Comparison of ENCODE assay signal across 8 mouse cellular contexts in genomic region chr7:30553021-30553589, GRCm38 (mm10). TPM values are rescaled to one million over a fixed set of nuclear protein-coding genes. Genes with fewer than 3 reads are reported as not detected.
DNase-seq lines count a peak whose midpoint lies in the region; ATAC-seq lines count a peak whose summit lies in the region.

No protein-coding gene starts in this region.

- peaks cover 32% of the 10 kb centered on the region for H3K36me3 ChIP-seq in embryonic facial prominence, embryonic 15.5 days
- peaks cover 55% of the 10 kb centered on the region for H3K36me3 ChIP-seq in heart, embryonic 13.5 days
- peaks cover 36% of the 10 kb centered on the region for H3K36me3 ChIP-seq in kidney, embryonic 16.5 days (ENCODE audit: insufficient read depth, low read length)
- H3K36me3 ChIP-seq in stomach, embryonic 15.5 days = peaks cover 23% of the 10 kb centered on the region

- H3K4me3 ChIP-seq in embryonic facial prominence, embryonic 15.5 days (replicated peaks) = peak overlapping the region; percentile 81
- H3K4me3 ChIP-seq in heart, embryonic 13.5 days = peak overlapping the region; percentile 79
- peak overlapping the region; percentile 76 for H3K4me3 ChIP-seq in kidney, embryonic 16.5 days (ENCODE audit: low read length)
- peak overlapping the region; percentile 76 for H3K4me3 ChIP-seq in stomach, embryonic 15.5 days (replicated peaks)

- H3K9me3 ChIP-seq in embryonic facial prominence, embryonic 15.5 days (replicated peaks) = no peaks in the 10 kb centered on the region
- H3K9me3 ChIP-seq in heart, embryonic 13.5 days = no peaks in the 10 kb centered on the region
- H3K9me3 ChIP-seq in kidney, embryonic 16.5 days (ENCODE audit: low read length) = no peaks in the 10 kb centered on the region
- no peaks in the 10 kb centered on the region for H3K9me3 ChIP-seq in stomach, embryonic 15.5 days

- peak overlapping the region; percentile 96 for H3K4me2 ChIP-seq in embryonic facial prominence, embryonic 15.5 days (replicated peaks)
- peak overlapping the region; percentile 80 for H3K4me2 ChIP-seq in heart, embryonic 13.5 days
- H3K4me2 ChIP-seq in kidney, embryonic 16.5 days (replicated peaks; ENCODE audit: low read depth, low read length) = peak overlapping the region; percentile 95
- peak overlapping the region; percentile 97 for H3K4me2 ChIP-seq in stomach, embryonic 15.5 days

- H3K9ac ChIP-seq in embryonic facial prominence, embryonic 15.5 days = peak overlapping the region; percentile 59
- peak overlapping the region; percentile 90 for H3K9ac ChIP-seq in heart, embryonic 13.5 days
- peak overlapping the region; percentile 84 for H3K9ac ChIP-seq in kidney, embryonic 16.5 days (replicated peaks; ENCODE audit: low read length)
- H3K9ac ChIP-seq in stomach, embryonic 15.5 days = peak overlapping the region; percentile 77

- no peak for ATAC-seq in embryonic facial prominence, embryonic 15.5 days (ENCODE audit: insufficient number of reproducible peaks, low FRiP score, low TSS enrichment, low read depth)
- ATAC-seq in heart, embryonic 13.5 days (ENCODE audit: extremely low read depth, insufficient number of reproducible peaks, low FRiP score, low TSS enrichment) = no peak
- peak; percentile 23; the same call in 1 of the 2 replicates for ATAC-seq in kidney, embryonic 16.5 days (ENCODE audit: low FRiP score, low TSS enrichment)
- ATAC-seq in stomach, embryonic 15.5 days (ENCODE audit: insufficient read depth, low FRiP score, low read depth) = no peak; the same call in 1 of the 2 replicates

- peak overlapping the region; percentile 100 for H3K27ac ChIP-seq in embryonic facial prominence, embryonic 15.5 days (replicated peaks)
- peak overlapping the region; percentile 96 for H3K27ac ChIP-seq in heart, embryonic 13.5 days (replicated peaks)
- H3K27ac ChIP-seq in kidney, embryonic 16.5 days (ENCODE audit: low read length) = peak overlapping the region; percentile 99
- H3K27ac ChIP-seq in stomach, embryonic 15.5 days = peak overlapping the region; percentile 99

- WGBS in embryonic facial prominence, embryonic 15.5 days = 3% methylated on average over 23 of the region's 23 CpGs
- WGBS in heart, embryonic 13.5 days = 3% methylated on average over 23 of the region's 23 CpGs
- WGBS in kidney, embryonic 16.5 days = 2% methylated on average over 23 of the region's 23 CpGs
- WGBS in stomach, embryonic 15.5 days = 4% methylated on average over 23 of the region's 23 CpGs

- DNase-seq in A20 (ENCODE audit: low read depth, low spot score) = peak; percentile 39
- peak; percentile 85 to 95 for DNase-seq in adrenal gland, adult (ENCODE audit: inconsistent age in 2 of 2, low spot score in 1 of 2)
- peak; percentile 14 for DNase-seq in lung, postnatal 25 days (ENCODE audit: low spot score)
- no peak for DNase-seq in embryo, embryonic 9.5 days (ENCODE audit: extremely low spot score)

- peaks cover 21% of the 10 kb centered on the region for H3K4me1 ChIP-seq in embryonic facial prominence, embryonic 15.5 days
- H3K4me1 ChIP-seq in heart, embryonic 13.5 days = peaks cover 25% of the 10 kb centered on the region
- peaks cover 25% of the 10 kb centered on the region for H3K4me1 ChIP-seq in kidney, embryonic 16.5 days (ENCODE audit: insufficient read depth, low read length)
- peaks cover 11% of the 10 kb centered on the region for H3K4me1 ChIP-seq in stomach, embryonic 15.5 days

- no peaks in the 10 kb centered on the region for H3K27me3 ChIP-seq in embryonic facial prominence, embryonic 15.5 days
- no peaks in the 10 kb centered on the region for H3K27me3 ChIP-seq in heart, embryonic 13.5 days (replicated peaks)
- no peaks in the 10 kb centered on the region for H3K27me3 ChIP-seq in kidney, embryonic 16.5 days (ENCODE audit: insufficient read depth, low read length)
- H3K27me3 ChIP-seq in stomach, embryonic 15.5 days (replicated peaks) = no peaks in the 10 kb centered on the region

RNA-seq across cellular contexts. Expression of gene Proser3, which starts 1.0 kb away (rescaled TPM):
- 11.6 and 17.6 TPM in 2 replicates for polyA plus RNA-seq in embryonic facial prominence, embryonic 15.5 days (2015; fragmentation: Nextera tagmentation; extraction: Ambion mirVana)
- polyA plus RNA-seq in heart, embryonic 13.5 days (2015; fragmentation: Nextera tagmentation; extraction: Ambion mirVana) = 8.7 and 9.6 TPM in 2 replicates
- 12.0 and 16.6 TPM in 2 replicates for polyA plus RNA-seq in kidney, embryonic 16.5 days (2015; fragmentation: Nextera tagmentation; extraction: Ambion mirVana)
- 11.1 and 13.5 TPM in 2 replicates for polyA plus RNA-seq in stomach, embryonic 15.5 days (2015; fragmentation: Nextera tagmentation; extraction: Ambion mirVana)

RNA-seq across cellular contexts. Expression of gene Hspb6, which starts 1.1 kb away (rescaled TPM):
- 19.9 and 22.2 TPM in 2 replicates for polyA plus RNA-seq in embryonic facial prominence, embryonic 15.5 days (2015; fragmentation: Nextera tagmentation; extraction: Ambion mirVana)
- polyA plus RNA-seq in heart, embryonic 13.5 days (2015; fragmentation: Nextera tagmentation; extraction: Ambion mirVana) = 76.6 and 86.4 TPM in 2 replicates
- 18.0 and 20.6 TPM in 2 replicates for polyA plus RNA-seq in kidney, embryonic 16.5 days (2015; fragmentation: Nextera tagmentation; extraction: Ambion mirVana)
- polyA plus RNA-seq in stomach, embryonic 15.5 days (2015; fragmentation: Nextera tagmentation; extraction: Ambion mirVana) = 49.6 and 51.0 TPM in 2 replicates

RNA-seq across cellular contexts. Expression of gene Lin37, which starts 6.5 kb away (rescaled TPM):
- 45.6 and 46.8 TPM in 2 replicates for polyA plus RNA-seq in embryonic facial prominence, embryonic 15.5 days (2015; fragmentation: Nextera tagmentation; extraction: Ambion mirVana)
- 31.0 and 36.9 TPM in 2 replicates for polyA plus RNA-seq in heart, embryonic 13.5 days (2015; fragmentation: Nextera tagmentation; extraction: Ambion mirVana)
- polyA plus RNA-seq in kidney, embryonic 16.5 days (2015; fragmentation: Nextera tagmentation; extraction: Ambion mirVana) = 47.0 and 48.1 TPM in 2 replicates
- 55.0 and 66.3 TPM in 2 replicates for polyA plus RNA-seq in stomach, embryonic 15.5 days (2015; fragmentation: Nextera tagmentation; extraction: Ambion mirVana)

RNA-seq across cellular contexts. Expression of gene U2af1l4, which starts 10.0 kb away (rescaled TPM):
- 83.7 and 86.6 TPM in 2 replicates for polyA plus RNA-seq in embryonic facial prominence, embryonic 15.5 days (2015; fragmentation: Nextera tagmentation; extraction: Ambion mirVana)
- polyA plus RNA-seq in heart, embryonic 13.5 days (2015; fragmentation: Nextera tagmentation; extraction: Ambion mirVana) = 85.6 and 92.3 TPM in 2 replicates
- polyA plus RNA-seq in kidney, embryonic 16.5 days (2015; fragmentation: Nextera tagmentation; extraction: Ambion mirVana) = 91.6 and 99.4 TPM in 2 replicates
- 82.5 and 85.7 TPM in 2 replicates for polyA plus RNA-seq in stomach, embryonic 15.5 days (2015; fragmentation: Nextera tagmentation; extraction: Ambion mirVana)

RNA-seq across cellular contexts. Expression of gene Gm49396, which starts 10.0 kb away (rescaled TPM):
- polyA plus RNA-seq in embryonic facial prominence, embryonic 15.5 days (2015; fragmentation: Nextera tagmentation; extraction: Ambion mirVana) = 11.0 and 15.0 TPM in 2 replicates
- polyA plus RNA-seq in heart, embryonic 13.5 days (2015; fragmentation: Nextera tagmentation; extraction: Ambion mirVana) = 7.4 and 8.4 TPM in 2 replicates
- polyA plus RNA-seq in kidney, embryonic 16.5 days (2015; fragmentation: Nextera tagmentation; extraction: Ambion mirVana) = 18.2 and 18.9 TPM in 2 replicates
- 11.1 and 11.5 TPM in 2 replicates for polyA plus RNA-seq in stomach, embryonic 15.5 days (2015; fragmentation: Nextera tagmentation; extraction: Ambion mirVana)
